Mouse (Mus musculus) frontal cortex, adult 2 months (tissue): Measurements from ENCODE around the gene Kcnq1. TPM values are rescaled to one million over a fixed set of nuclear protein-coding genes. Genes with fewer than 3 reads are reported as not detected.
A peak's percentile ranks its signal among the peaks of the same experiment; 100 is the strongest.

Source experiments
- DNase-seq, 2 experiments: peaks; one replicate each; pipeline ENCODE4 v3.0.0; 2022; ENCODE audit warnings: low spot score in 1 of 2; ENCODE audit errors: extremely low spot score in 1 of 2
- polyA plus RNA-seq: library from polyadenylated mRNA; depleted of rRNA; stranded (reverse); fragments of >200 nt; gene quantifications from 2 replicates; pipeline ENCODE4 v1.2.3, GENCODE M21; 2012

Kcnq1 gene
- polyA plus RNA-seq, 1 experiment: 1.4 TPM

DNA sequence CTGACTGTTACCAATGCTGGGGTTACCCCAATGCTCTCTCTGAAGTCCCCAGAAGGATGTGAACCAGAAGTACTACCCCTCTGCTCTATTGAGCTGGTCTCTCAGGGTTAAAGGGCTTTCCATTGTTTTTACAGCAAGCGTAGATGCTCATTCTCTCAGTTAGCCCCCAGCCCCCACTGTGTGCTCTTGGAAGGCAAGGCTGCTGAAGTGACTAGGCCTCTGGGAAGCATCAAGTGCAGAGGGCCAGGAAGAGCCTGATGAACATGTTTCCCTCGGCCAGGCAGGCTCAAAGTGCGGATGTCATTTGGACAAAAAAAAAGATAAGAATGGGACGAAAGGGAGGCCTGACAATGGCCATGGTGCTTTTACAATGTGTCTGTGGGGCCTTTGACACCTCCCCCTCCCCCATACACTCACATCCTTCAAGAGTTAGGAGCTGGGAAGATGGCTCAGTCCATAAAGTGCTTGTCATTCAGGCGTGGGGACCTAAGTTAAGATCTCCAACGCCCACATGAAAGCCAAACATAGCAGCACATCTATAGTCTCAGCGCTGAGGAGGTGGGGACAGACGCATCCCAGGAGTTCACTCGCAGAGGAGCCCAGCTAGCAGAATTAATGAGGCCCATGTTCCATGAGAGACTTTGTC is 196.6 kb downstream of the Kcnq1 start:
- DNase-seq: peak; percentile 76 to 78

DNA sequence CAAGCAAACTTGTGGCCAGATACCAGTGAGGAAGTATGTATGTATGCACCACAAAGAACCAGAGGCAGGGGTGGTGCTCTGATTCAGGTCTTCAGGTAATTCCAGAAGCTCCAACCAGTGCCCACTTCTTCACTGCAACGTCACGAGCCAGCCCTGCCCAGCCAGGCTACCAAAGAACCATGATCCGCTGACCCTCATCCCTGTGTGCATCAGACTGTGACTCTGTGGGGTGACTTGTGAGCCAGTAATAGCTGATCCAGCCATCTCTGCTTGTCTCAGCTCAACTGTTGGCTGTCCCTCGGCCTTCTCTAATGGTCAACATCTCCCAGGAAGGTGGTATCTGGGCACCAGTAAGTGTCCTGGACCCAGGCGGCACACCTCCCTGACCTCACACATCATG is 197.4 kb downstream of the Kcnq1 start:
- DNase-seq: no peak

DNA sequence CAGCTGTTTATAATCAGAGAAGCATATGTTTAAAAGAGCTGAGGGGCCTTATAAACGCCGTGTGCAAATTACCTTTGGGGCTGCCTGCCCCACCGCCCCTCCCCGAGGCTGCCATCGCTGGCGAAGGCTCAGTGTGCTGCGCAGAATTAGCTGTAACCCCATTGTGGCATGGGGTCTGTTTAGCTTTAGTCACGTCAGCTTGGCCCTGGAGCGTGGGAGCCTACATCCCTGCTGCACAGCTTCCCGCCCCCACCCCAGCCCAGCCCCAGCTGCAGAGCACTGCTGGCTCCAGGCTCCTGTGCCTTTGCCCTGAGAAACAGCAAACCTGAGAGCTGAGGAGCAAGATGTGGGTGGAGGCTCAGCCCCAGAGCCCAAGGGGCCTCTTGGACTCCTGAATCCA is 199.6 kb downstream of the Kcnq1 start:
- no peak for DNase-seq

DNA sequence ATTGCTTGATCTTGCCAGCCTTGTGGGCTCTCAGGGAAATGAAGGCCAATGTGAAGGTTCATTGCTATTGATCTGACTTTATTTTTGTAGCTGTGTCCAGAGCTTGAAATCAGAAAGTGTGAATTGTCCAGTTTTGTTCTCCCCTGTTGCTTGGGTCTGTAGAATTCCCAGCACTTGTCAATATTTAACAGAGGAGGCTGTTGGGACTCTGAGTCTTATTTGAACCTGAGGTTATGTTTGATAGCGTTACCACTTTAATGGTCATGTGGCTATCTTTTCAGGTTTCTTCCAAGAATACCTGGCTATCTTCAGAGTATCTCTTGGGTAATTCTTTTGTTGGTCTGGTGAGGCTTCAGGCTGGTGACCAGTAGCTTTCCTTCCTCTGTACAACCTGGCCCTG is 201.8 kb downstream of the Kcnq1 start:
- no peak for DNase-seq

DNA sequence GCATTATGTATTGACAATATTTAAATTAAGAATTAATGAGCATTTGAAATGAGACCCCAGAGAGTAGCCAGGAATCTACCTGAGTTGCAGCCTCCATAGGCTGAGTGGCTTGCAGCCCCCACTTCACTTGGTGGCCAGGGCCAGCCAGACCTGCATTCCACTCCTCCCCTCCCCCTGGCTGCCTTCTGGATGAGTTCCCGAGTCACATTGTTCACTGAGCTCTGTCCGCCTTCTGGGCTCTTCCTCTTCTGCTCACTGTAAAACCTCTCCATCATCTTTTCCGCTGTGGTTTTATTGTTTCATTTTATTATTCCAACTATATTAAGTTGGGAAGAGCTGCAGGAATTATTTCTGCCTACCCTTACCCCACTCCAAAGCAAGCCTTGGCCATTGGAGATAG is 204.1 kb downstream of the Kcnq1 start:
- no peak for DNase-seq

- DNase-seq: no peak
These were observed 204.7 kb downstream of the Kcnq1 start for GRCm38 (mm10) chr7:143310847-143311246.

DNA sequence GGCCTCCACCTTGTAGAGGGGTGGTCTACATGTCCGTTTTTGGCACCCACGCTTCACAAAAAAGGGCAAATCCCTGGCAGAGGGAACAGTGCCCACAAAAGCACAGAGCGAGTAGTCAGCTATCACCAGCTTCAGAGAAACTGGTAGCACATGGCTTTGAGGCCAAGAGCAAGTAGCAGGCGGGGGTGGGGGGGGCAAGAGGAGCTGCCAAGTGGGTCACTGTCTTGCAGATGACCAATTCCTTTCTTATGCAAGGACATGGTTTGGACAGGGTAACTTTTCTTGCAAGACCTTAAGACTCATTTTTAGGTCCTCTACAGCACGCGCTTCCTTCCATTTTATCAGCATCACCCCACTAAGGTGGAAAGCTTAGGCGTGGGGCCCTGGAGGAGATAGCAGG is 205.3 kb downstream of the Kcnq1 start:
- no peak for DNase-seq

DNA sequence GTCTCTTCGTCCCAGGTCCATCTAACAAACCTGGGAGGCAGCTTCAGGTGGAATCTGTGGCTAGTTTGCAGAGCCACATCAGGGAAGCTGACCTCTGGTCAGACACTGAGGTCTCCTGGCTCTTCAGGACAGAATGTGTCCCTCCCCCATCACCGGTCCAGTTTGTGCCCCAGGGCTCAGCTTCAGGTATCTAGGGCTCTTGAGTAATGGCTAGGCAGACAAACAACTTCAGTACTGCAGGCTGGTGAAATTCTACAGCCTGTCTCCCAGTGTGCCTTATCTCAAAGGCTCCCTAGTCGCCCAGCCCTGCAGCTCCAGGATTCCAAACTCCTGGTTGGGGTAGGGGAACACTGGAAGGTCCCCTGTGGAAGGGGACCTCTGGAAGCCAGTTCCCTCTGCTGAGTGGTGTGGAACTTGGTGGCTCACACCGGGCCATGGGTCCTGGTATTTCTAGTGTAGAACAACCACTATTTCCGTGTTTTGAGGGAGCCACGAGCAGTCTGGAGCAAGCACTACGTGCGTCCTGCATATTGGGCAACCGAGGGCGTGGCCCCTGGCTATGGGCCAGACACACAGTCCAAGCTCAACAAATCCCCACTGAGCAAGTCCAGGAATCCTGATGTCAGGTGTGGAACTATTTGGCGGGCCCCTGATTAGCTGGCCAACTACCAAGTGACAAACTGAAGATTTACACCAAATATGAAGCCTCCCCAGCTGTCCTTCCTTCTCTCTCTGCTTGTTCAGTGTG is 207.6 kb downstream of the Kcnq1 start:
- no peak for DNase-seq

DNA sequence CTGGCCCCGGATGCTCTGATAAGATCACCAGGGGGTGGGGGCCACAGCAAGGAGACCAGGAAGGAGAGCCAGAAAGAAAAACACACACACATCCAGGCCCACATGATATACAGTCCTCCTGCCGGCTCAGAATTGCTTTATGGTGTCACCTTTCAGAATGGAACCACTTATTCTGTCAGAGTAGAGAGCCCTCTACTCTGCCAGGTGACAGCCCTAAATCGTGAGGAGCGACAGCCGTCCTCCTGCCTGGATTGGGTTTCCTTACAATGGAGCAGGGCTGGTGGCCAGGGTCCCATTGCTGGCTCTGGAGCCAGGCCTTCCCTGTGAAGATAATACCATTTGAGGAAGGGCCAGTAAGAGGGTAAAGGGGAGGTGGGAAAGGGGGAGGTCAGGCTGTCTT is 212.3 kb downstream of the Kcnq1 start:
- no peak for DNase-seq

- no peak for DNase-seq
These were observed 214.2 kb downstream of the Kcnq1 start for GRCm38 (mm10) chr7:143320367-143320766.

GRCm38 (mm10) chr7:143325051-143325450 is 218.9 kb downstream of the Kcnq1 start:
- DNase-seq: peak in 1 of 2 experiments; percentile 22

- no peak for DNase-seq
These were observed 222.2 kb downstream of the Kcnq1 start for GRCm38 (mm10) chr7:143328185-143328915.

DNA sequence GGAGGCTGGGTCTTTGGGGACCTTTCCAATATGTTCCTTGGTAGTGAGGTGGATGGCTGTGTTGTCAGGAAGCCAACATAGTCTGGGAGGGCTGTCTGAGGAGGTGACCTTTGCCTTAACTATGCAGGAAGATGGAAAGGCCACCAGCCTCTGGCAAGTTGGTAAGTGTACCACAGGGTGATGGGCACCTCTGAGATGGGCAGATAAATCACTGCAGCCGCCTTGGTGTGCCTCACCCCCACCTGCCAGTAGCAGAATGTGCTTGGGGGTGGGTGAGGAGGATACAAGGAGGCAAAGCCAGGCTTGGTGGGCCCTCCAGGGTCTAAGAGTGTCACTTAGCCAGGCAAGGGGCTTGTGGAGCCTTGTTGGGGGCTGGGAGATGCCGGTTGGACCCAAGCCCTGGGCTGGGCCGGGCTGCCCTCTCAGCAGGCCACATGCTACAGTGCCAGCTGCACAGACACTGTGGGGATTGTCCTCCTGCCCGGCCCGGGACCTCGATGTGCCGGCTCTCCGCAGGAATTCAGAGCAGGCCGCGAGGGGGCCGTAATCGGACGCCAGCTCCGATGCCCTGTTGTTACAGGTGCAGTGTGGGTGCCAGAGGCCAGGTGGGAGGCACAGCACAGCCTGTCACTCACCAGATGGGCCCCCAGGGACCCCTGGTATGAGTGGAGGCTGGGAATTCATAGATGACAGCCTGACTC is 223.1 kb downstream of the Kcnq1 start:
- DNase-seq: peak in 1 of 2 experiments; percentile 23

GRCm38 (mm10) chr7:143333040-143333439 is 226.9 kb downstream of the Kcnq1 start:
- DNase-seq: no peak

GRCm38 (mm10) chr7:143333604-143334003 is 227.4 kb downstream of the Kcnq1 start:
- DNase-seq: no peak

GRCm38 (mm10) chr7:143338690-143339089 is 232.5 kb downstream of the Kcnq1 start:
- no peak for DNase-seq

DNA sequence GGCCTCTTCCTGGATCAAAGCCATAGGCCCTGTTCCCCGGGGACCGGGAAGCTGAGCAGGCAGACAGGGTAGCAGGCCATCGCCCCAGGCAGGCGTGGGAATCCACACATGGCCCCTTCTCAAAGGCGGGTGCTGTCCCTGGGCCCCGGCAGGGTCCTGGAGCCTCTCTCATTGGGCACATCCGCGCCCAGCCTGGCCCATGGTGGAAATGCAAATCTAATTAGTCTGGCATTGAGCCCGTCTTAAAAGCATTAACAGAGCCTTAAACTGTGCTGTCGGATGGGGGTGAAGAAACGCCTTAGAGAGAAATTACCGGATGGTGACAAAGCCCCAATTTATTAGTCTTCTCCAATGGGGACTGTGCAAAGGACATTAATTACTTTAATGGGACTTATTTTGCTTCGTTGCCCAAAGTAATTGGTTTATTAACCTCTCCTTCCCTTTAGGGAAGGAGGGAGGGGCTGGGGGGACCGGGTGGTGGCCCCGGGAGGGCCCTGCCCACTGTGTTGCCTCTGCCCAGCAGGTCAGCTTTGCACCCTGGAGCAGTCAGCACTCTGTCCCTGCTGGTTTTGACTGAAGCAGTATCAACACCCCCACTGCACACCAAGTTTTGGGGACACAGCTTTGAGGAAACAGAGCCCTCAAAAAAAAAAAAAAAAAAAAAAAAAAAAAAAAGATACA is 234.6 kb downstream of the Kcnq1 start:
- DNase-seq: peak in 1 of 2 experiments; percentile 27

- DNase-seq: no peak
These were observed 235.3 kb downstream of the Kcnq1 start for GRCm38 (mm10) chr7:143341301-143341980.

GRCm38 (mm10) chr7:143343781-143344306 is 237.7 kb downstream of the Kcnq1 start:
- no peak for DNase-seq

DNA sequence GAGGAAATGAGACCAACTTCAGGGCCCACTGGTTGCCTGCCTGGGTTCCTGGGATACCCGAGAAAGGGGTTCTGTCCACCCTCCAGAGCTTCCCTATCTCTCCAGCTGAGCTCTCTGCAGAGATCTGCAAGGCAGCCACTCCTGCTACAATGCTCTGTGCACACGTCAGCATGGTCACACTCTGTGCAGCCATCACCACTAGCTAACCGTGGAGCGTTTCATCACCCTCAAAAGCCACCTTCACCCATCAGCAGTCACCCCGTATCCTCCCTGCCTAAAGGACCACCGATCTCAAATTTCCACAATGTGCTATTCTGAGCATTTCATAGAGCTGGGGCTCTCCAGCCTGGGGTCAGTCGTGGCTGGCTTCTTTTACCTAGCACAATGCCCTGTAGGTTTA is 243.1 kb downstream of the Kcnq1 start:
- no peak for DNase-seq
